Mouse (Mus musculus): ENCODE measurements around the gene P3h3. TPM values are rescaled to one million over a fixed set of nuclear protein-coding genes. Genes with fewer than 3 reads are reported as not detected.
"Not testable (repeated sequence)": the region's sequence is repeated elsewhere in the genome, so short reads cannot be mapped to it uniquely, and the experiment has no call there.

Gene P3h3
- polyA plus RNA-seq (2015; fragmentation: Nextera tagmentation; extraction: Ambion mirVana): 15.5 and 17.7 TPM in 2 replicates

GRCm38 (mm10) chr6:124856916-124857839 is at the start of gene P3h3:
Gene P3h3 (minus strand): TSS chr6:124857752.
- H3K27me3 ChIP-seq (replicated peaks): peaks cover 44% of the 10 kb centered on the region
- WGBS: under 1% methylated on average over 73 of the region's 86 CpGs
- no peaks in the 10 kb centered on the region for H3K9me3 ChIP-seq
- H3K4me1 ChIP-seq: peaks cover 40% of the 10 kb centered on the region
- H3K9ac ChIP-seq: peak within 1 kb of the TSS; percentile 94
- H3K4me3 ChIP-seq: peak within 1 kb of the TSS; percentile 82
- peak within 1 kb of the TSS; percentile 91 for H3K4me2 ChIP-seq
- peak within 1 kb of the TSS; percentile 92 for H3K27ac ChIP-seq (replicated peaks)
- ATAC-seq (ENCODE audit: extremely low read depth, insufficient number of reproducible peaks, low FRiP score, low TSS enrichment): peak; percentile 57
- peaks cover 16% of the 10 kb centered on the region for H3K36me3 ChIP-seq

DNA sequence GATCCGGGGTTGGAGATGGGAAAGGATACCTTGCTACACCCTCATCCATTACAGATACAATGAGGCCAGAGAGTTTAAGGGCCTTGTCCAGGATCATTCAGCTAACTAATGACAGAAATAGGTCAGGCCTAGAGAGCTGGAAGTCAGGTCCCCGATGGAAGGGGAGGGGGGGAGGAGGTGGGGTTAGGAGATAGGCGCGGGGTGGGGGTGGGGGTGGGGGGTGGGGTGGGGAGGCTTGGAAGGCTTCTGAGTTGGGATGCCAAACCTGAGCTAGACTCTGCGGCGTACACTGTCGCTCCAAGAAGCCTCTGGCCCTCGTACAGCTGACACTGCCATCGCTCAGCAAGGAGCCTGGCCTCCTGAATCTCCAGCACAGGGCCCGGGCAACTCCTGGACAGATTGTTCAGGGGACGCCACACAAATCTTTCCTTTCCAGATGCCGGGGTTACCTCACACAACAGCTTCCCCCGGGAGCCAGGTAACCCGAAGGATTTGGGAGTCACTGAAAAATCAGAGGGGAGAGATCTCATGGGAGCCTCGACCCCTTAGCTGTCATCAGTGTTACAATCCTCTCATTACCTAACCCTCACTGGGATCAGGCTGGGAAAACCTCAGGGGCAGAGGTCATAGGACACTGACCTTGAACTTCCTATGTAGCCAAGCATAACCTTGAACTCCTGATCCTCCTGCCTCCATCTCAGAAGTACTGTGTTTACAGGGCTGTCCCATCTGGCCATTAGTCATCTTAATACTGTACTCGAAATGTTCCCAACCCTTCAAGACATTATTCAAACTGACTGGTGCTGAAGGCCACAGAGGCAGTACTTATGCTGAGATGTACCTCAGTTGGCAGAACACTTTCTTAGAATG is 47.7 kb upstream of the P3h3 start:
- Histone ChIP-seq H3K36me3 (no peaks in the 10 kb centered on the region), H3K27ac (replicated peaks) (peak overlapping the region; percentile 99), H3K4me2 (peak overlapping the region; percentile 87), H3K9me3 (no peaks in the 10 kb centered on the region), H3K9ac (peak overlapping the region; percentile 86), H3K27me3 (replicated peaks) (peaks cover 23% of the 10 kb centered on the region), H3K4me1 (peaks cover 21% of the 10 kb centered on the region), H3K4me3 (peak overlapping the region; percentile 62)
- no peak for ATAC-seq (ENCODE audit: extremely low read depth, insufficient number of reproducible peaks, low FRiP score, low TSS enrichment)
- 36% methylated on average over 13 of the region's 16 CpGs for WGBS

DNA sequence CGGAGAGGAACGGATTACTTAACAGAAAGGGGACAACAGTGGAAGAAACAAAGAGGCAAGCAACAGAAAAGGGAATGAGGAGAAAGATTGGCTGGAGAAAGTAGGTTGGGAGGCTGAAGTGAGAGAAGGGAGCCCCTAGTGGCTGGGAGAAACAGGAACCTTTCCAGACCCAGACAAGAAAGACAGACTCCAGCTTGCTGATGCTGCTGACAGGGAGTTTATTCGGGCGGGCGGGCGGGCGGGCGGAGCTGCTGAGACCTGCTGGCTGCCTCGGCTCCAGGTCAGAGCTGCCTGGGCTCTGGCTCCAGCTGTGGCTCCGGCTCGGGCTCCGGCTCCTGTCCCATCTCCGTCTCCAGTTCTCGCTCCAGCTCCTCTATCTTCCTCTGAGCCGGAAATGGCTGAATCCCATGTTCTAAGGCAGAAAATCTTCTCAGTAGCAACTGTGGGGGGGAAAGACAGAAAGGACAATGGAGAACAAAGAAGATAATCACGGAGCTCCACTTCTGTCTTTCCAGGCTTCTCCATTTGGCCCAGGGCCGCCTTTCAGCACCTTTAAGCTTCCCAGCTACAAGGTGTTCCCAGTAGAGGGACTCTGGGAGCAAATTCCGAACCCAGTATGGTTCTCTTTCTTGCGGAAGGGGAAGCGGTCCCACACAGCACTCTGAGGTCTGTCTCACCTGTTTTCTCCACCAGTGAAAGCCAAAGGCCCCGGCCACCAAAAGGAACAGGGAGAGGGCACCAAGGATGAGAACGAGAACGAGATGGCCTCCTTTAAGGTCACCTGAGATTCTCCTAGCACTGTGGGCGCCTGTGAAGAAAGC is 46.8 kb upstream of the P3h3 start:
- Histone ChIP-seq H3K4me1 (peaks cover 14% of the 10 kb centered on the region), H3K27me3 (replicated peaks) (peaks cover 15% of the 10 kb centered on the region), H3K4me2 (peak overlapping the region; percentile 87), H3K4me3 (peak overlapping the region; percentile 62), H3K9ac (peak overlapping the region; percentile 86), H3K9me3 (no peaks in the 10 kb centered on the region), H3K27ac (replicated peaks) (peak overlapping the region; percentile 99), H3K36me3 (no peaks in the 10 kb centered on the region)
- 9% methylated on average over 24 of the region's 24 CpGs for WGBS
- no peak for ATAC-seq (ENCODE audit: extremely low read depth, insufficient number of reproducible peaks, low FRiP score, low TSS enrichment)

DNA sequence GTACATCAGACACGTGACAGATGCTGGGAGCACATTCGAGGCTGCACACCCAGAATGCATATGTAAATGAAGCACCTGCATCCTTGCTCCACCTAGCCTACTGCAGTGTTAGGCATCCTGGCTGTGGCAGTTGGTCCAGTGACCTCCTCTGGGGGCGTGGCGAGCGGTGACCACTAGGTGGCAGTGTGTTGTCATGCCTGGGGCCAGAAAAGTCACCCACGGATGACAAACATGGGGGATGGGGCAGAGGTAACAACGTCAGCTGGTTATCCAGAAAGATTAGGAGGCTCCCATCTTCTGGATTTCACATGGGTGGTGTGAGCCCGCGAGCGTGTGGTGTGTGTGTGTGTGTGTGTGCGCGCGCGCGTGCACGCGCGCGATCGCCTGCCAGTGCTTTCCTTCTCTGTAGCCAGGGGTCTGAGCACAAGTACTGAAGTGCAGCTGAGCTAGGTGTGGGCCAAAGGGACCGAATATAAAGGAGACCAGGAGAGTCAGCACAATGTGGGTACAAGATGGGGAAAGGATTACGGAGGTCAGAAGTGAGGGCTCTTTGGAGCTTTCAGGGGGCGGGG is 46.1 kb upstream of the P3h3 start:
- H3K4me2 ChIP-seq: peak overlapping the region; percentile 87
- H3K4me3 ChIP-seq: peak overlapping the region; percentile 62
- H3K4me1 ChIP-seq: peaks cover 14% of the 10 kb centered on the region
- under 1% methylated on average over 23 of the region's 23 CpGs for WGBS
- peak; percentile 77; the same call in 1 of the 2 replicates for ATAC-seq (ENCODE audit: extremely low read depth, insufficient number of reproducible peaks, low FRiP score, low TSS enrichment)
- H3K27ac ChIP-seq (replicated peaks): peak overlapping the region; percentile 99
- H3K9me3 ChIP-seq: no peaks in the 10 kb centered on the region
- peaks cover 8% of the 10 kb centered on the region for H3K27me3 ChIP-seq (replicated peaks)
- H3K9ac ChIP-seq: peak overlapping the region; percentile 86
- no peaks in the 10 kb centered on the region for H3K36me3 ChIP-seq

GRCm38 (mm10) chr6:124901851-124902250 is 44.3 kb upstream of the P3h3 start:
- Histone ChIP-seq H3K36me3 (no peaks in the 10 kb centered on the region), H3K9ac (no peak overlapping the region), H3K27me3 (replicated peaks) (no peaks in the 10 kb centered on the region), H3K4me1 (peaks cover 14% of the 10 kb centered on the region), H3K4me2 (no peak overlapping the region), H3K27ac (replicated peaks) (no peak overlapping the region), H3K4me3 (no peak overlapping the region), H3K9me3 (no peaks in the 10 kb centered on the region)
- ATAC-seq (ENCODE audit: extremely low read depth, insufficient number of reproducible peaks, low FRiP score, low TSS enrichment): no peak

DNA sequence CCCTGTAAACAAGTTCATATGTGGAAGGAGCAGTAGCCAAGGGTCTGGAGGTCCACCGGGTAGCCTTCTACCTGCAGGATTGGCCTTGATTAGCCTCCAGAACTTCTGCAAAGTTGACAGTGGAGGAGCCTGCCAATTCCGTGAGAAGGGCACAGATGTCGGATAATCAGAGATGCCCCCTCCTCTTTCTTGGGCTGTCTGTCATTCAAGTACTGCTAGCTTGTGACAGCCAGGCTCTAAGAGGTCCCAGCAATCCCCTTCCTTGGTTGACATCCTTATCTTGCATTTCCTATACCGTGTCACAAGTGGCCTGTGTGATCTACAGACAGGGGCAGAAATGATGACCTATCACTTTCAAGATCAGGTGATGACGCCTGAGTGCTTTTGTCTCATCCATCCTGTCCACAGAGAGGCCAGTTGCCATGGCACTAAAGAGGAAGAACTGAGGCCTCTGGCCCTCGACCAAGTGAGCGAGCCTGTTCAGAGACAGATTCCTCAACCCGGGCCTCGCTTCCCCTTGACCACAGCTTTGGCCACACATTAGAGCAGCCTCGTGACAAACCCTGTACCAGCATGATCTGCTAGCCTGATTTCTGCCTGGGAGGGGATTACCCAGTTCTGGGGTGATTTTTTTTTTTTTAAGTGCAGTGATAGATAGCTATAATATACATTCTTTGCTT is 43.4 kb upstream of the P3h3 start:
- Histone ChIP-seq H3K27ac (replicated peaks) (no peak overlapping the region), H3K4me1 (peaks cover 14% of the 10 kb centered on the region), H3K9me3 (no peaks in the 10 kb centered on the region), H3K9ac (0 out of 2 replicates have a peak overlapping the region, but pooled peaks have one; percentile 28), H3K27me3 (replicated peaks) (no peaks in the 10 kb centered on the region), H3K4me3 (no peak overlapping the region), H3K4me2 (no peak overlapping the region), H3K36me3 (no peaks in the 10 kb centered on the region)
- WGBS: 27% methylated on average over 10 of the region's 10 CpGs
- no peak for ATAC-seq (ENCODE audit: extremely low read depth, insufficient number of reproducible peaks, low FRiP score, low TSS enrichment)

DNA sequence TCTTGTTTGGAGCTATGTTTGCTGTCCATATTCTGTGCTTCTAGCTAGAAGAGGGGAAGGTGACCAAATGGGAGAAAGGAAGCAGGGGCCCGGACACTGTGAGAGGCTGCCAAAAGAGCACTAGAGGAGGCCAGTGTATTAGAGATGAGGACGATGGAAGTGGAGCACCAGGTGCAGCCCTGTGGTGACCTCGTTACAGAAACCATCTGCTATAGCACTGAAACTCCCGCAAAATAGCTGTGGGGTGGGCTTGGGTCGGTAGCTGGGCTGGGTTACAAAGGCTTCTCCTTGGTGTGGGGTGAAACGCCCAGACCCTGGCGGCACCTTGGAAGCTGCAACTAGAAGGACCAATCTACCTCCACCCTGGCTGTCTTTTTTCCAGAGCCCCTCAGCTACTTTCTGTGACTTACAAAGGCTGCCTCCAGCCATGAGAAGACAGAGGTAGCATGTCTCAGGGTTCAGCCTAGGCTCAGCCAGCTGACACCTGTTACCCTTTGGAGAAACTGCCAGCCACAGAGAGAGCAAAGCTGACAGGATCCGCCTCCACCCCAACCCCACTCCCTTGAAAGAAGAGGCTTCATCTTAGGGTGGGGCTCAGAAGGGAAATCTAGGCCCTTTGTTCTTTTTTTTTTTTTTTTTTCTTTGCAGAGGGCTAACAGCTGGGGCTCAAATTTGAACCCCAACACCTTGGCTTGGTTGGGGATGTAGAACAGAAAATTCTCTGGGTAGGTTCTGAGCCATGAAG is 42.7 kb upstream of the P3h3 start:
- Histone ChIP-seq H3K9me3 (no peaks in the 10 kb centered on the region), H3K4me3 (no peak overlapping the region), H3K4me1 (peaks cover 9% of the 10 kb centered on the region), H3K27me3 (replicated peaks) (no peaks in the 10 kb centered on the region), H3K4me2 (no peak overlapping the region), H3K9ac (no peak overlapping the region), H3K27ac (replicated peaks) (no peak overlapping the region), H3K36me3 (no peaks in the 10 kb centered on the region)
- 55% methylated on average over 8 of the region's 8 CpGs for WGBS
- ATAC-seq (ENCODE audit: extremely low read depth, insufficient number of reproducible peaks, low FRiP score, low TSS enrichment): no peak

- H3K27me3 ChIP-seq (replicated peaks): no peaks in the 10 kb centered on the region
- H3K27ac ChIP-seq (replicated peaks): no peak overlapping the region
- H3K36me3 ChIP-seq: no peaks in the 10 kb centered on the region
- no peak overlapping the region for H3K4me2 ChIP-seq
- no peak overlapping the region for H3K4me3 ChIP-seq
- no peak overlapping the region for H3K9ac ChIP-seq
- WGBS: 43% methylated on average over 3 of the region's 3 CpGs
- no peaks in the 10 kb centered on the region for H3K4me1 ChIP-seq
- ATAC-seq (ENCODE audit: extremely low read depth, insufficient number of reproducible peaks, low FRiP score, low TSS enrichment): no peak
- H3K9me3 ChIP-seq: no peaks in the 10 kb centered on the region
Measured at GRCm38 (mm10) chr6:124898359-124898758, 40.8 kb upstream of the P3h3 start.

DNA sequence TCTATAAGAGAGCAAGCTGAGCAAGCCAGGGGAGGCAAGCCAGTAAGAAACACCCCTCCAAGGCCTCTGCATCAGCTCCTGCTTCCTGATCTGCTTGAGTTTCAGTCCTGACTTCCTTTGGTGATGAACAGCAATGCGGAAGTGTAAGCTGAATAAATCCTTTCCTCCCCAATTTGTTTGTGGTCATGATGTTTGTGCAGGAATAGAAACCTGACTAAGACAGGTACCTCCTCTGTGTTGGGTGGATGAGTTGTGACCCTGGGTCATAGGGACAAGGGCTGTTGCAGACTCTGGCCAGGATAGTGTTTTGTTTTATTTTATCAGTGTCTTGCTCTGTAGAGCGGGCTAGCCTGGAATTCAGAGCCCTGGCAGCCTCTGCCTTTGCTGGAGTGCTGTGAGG is 36.6 kb upstream of the P3h3 start:
- H3K4me1 ChIP-seq; H3K27ac ChIP-seq (replicated peaks); ATAC-seq (ENCODE audit: extremely low read depth, insufficient number of reproducible peaks, low FRiP score, low TSS enrichment); H3K36me3 ChIP-seq; H3K4me2 ChIP-seq; H3K9me3 ChIP-seq; H3K4me3 ChIP-seq; H3K9ac ChIP-seq; H3K27me3 ChIP-seq (replicated peaks): not testable (repeated sequence)
- WGBS: 78% methylated on average over 2 of the region's 2 CpGs

DNA sequence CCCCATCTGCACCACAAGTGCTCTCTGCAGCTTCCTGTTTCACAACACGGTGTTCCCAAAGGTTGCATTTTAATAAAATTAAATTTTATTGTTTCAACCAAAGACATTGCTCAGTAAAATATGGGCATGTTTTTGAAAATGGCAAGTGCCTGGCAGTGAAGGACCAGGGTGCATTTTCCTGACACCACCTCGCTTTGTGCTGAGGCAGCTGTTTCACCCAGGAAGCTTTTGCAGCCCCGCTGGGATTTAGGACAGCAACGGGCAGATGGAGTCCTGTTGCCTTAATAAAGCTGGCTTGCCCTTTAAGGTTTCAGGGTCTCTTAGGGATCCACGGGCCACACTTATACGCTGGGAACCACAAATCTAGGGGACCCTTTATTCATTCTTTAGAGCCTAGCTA is 33.4 kb upstream of the P3h3 start:
- Histone ChIP-seq H3K9me3 (no peaks in the 10 kb centered on the region), H3K36me3 (no peaks in the 10 kb centered on the region), H3K4me2 (no peak overlapping the region), H3K4me1 (no peaks in the 10 kb centered on the region), H3K4me3 (no peak overlapping the region), H3K9ac (no peak overlapping the region), H3K27ac (replicated peaks) (no peak overlapping the region), H3K27me3 (replicated peaks) (no peaks in the 10 kb centered on the region)
- 56% methylated on average over 6 of the region's 6 CpGs for WGBS
- no peak for ATAC-seq (ENCODE audit: extremely low read depth, insufficient number of reproducible peaks, low FRiP score, low TSS enrichment)

All from heart, embryonic 13.5 days (tissue).